Mouse (Mus musculus) ES-E14 (cell line): ENCODE measurements around the gene Etv6. TPM values are rescaled to one million over a fixed set of nuclear protein-coding genes. Genes with fewer than 3 reads are reported as not detected.

Experiments
- DNase-seq: peaks from one replicate; pipeline ENCODE4 v3.0.0-alpha.2; 2013; ENCODE audit warnings: low read depth, low spot score
- H3K27ac ChIP-seq: 2 replicates; pipeline ENCODE4 v1.5.1; 2012; ENCODE audit warnings: low read depth, mild to moderate bottlenecking, low read length, moderate library complexity, mixed read lengths; ENCODE audit not compliant: poor library complexity, insufficient read depth, severe bottlenecking
- H3K36me3 ChIP-seq: 2 replicates; pipeline ENCODE4 v1.6.1; 2012; ENCODE audit warnings: mild to moderate bottlenecking, low read length, moderate library complexity, mixed read lengths; ENCODE audit not compliant: control insufficient read depth, poor library complexity, insufficient read depth, severe bottlenecking
- H3K4me1 ChIP-seq, 2 experiments: fragments of 150-350 bp in 1 of 2; sonication (generic) in 1 of 2; 2 replicates each; pipeline ENCODE4 v1.6.1; 2012; ENCODE audit warnings: low read length in 2 of 2, mild to moderate bottlenecking in 1 of 2, mixed read lengths in 1 of 2; ENCODE audit not compliant: control insufficient read depth in 2 of 2, insufficient read depth in 2 of 2, poor library complexity in 1 of 2
- H3K4me3 ChIP-seq, 2 experiments: fragments of 150-350 bp in 1 of 2; sonication (generic) in 1 of 2; 2 replicates each; pipeline ENCODE4 v1.5.1; 2012; ENCODE audit warnings: low read length in 2 of 2, low read depth in 1 of 2, mild to moderate bottlenecking in 1 of 2, mixed read lengths in 1 of 2; ENCODE audit not compliant: insufficient read depth in 1 of 2, poor library complexity in 1 of 2, severe bottlenecking in 1 of 2
- H3K9ac ChIP-seq: 2 replicates; pipeline ENCODE4 v1.6.1; 2012; ENCODE audit warnings: low read depth, mild to moderate bottlenecking, low read length, mixed read lengths; ENCODE audit not compliant: poor library complexity, insufficient read depth, severe bottlenecking
- H3K9me3 ChIP-seq: fragments of 150-350 bp; sonication (generic); 2 replicates; pipeline ENCODE4 v1.6.1; 2012; ENCODE audit warnings: low read depth, mild to moderate bottlenecking, low read length; ENCODE audit not compliant: control insufficient read depth, insufficient read depth
- CHD2 ChIP-seq: IDR thresholded peaks from 2 replicates; pipeline ENCODE4 v1.6.1; 2014; ENCODE audit warnings: mild to moderate bottlenecking, low read depth, low read length, inconsistent platforms
- HCFC1 ChIP-seq: IDR thresholded peaks from 2 replicates; pipeline ENCODE4 v1.6.1; 2012; ENCODE audit warnings: low read length, inconsistent platforms, borderline replicate concordance; ENCODE audit not compliant: insufficient read depth
- MAFK ChIP-seq: IDR thresholded peaks from 2 replicates; pipeline ENCODE4 v1.6.1; 2014; ENCODE audit warnings: mild to moderate bottlenecking, low read depth, low read length, inconsistent platforms; ENCODE audit not compliant: insufficient read depth
- ZC3H11A ChIP-seq: IDR thresholded peaks from 2 replicates; pipeline ENCODE4 v1.6.1; 2012; ENCODE audit warnings: low read depth, mild to moderate bottlenecking, inconsistent platforms, low read length, borderline replicate concordance
- ZNF384 ChIP-seq: IDR thresholded peaks from 2 replicates; pipeline ENCODE4 v1.6.1; 2012; ENCODE audit warnings: low read depth, low read length, inconsistent platforms
- in situ Hi-C, 2 experiments: fragments of 600-800 bp; cut with MboI; formaldehyde crosslinking; loops; one replicate each; pipeline ENCODE4 v1.15.1; 2025; ENCODE audit warnings: low sequenced_read_pairs in 2 of 2, inconsistent platforms in 1 of 2; ENCODE audit not compliant: unreplicated experiment in 2 of 2
- total RNA-seq: library from RNA; depleted of rRNA; stranded (reverse); fragments of 300-350 nt; gene quantifications from 2 replicates; pipeline ENCODE4 v1.2.3, GENCODE M21; 2012

Etv6 gene
- total RNA-seq, 1 experiment, result 11.8 TPM

GRCm38 (mm10) chr6:134078016-134078415 is 42.5 kb downstream of the Etv6 start:
- Histone ChIP-seq H3K4me3 (no peak overlapping the region), H3K27ac (no peak overlapping the region), H3K4me1 (no peaks in the 10 kb centered on the region), H3K9me3 (no peaks in the 10 kb centered on the region), H3K36me3 (no peaks in the 10 kb centered on the region), H3K9ac (no peak overlapping the region)
- TF ChIP-seq ZC3H11A (no peak), CHD2 (no peak), HCFC1 (no peak), MAFK (no peak), ZNF384 (no peak)
- in situ Hi-C loops, result no loop called here
- DNase-seq, result no peak

DNA sequence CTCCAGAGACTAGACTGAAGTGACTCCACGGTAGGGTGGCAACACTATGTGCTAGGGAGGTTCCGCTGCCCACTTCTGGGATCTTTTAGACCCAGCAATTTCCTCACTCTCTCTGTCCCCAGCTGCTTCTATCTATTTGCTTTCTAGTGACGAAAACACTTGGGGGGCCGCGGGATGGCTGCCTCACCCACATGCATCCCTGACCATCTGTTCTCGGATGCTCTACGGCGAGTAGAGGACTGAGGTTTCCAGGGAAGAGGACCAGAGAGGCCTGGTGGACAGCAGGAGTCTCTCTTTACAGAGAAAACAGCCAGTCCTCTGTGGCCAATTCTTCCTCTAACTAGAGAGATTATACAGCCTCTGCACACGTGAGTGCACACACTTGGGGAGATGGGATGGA is 43.6 kb downstream of the Etv6 start:
- in situ Hi-C loops, result no loop called here
- no peak for DNase-seq

GRCm38 (mm10) chr6:134079563-134079962 is 44.1 kb downstream of the Etv6 start:
- Histone ChIP-seq H3K9ac (no peak overlapping the region), H3K27ac (no peak overlapping the region), H3K4me3 (no peak overlapping the region), H3K4me1 (no peaks in the 10 kb centered on the region), H3K36me3 (no peaks in the 10 kb centered on the region), H3K9me3 (no peaks in the 10 kb centered on the region)
- TF ChIP-seq MAFK (no peak), HCFC1 (no peak), ZC3H11A (no peak), CHD2 (no peak), ZNF384 (no peak)
- in situ Hi-C loops, result no loop called here
- DNase-seq, result no peak

More for the DNA sequence above, 43.6 kb downstream of the Etv6 start:
- TF ChIP-seq ZC3H11A (no peak), CHD2 (no peak), MAFK (no peak), HCFC1 (no peak), ZNF384 (no peak)
- Histone ChIP-seq H3K4me1 (no peaks in the 10 kb centered on the region), H3K9ac (no peak overlapping the region), H3K36me3 (no peaks in the 10 kb centered on the region), H3K9me3 (no peaks in the 10 kb centered on the region), H3K4me3 (no peak overlapping the region), H3K27ac (no peak overlapping the region)

GRCm38 (mm10) chr6:134080946-134081345 is 45.4 kb downstream of the Etv6 start:
- Histone ChIP-seq H3K4me3 (no peak overlapping the region), H3K27ac (no peak overlapping the region), H3K9ac (no peak overlapping the region), H3K9me3 (no peaks in the 10 kb centered on the region), H3K36me3 (no peaks in the 10 kb centered on the region), H3K4me1 (no peaks in the 10 kb centered on the region)
- no peak for TF ChIP-seq ZC3H11A
- no peak for TF ChIP-seq HCFC1
- TF ChIP-seq ZNF384, result no peak
- TF ChIP-seq CHD2, result no peak
- TF ChIP-seq MAFK, result no peak
- in situ Hi-C loops, result no loop called here
- DNase-seq, result no peak
